Mouse (Mus musculus): ENCODE measurements around the gene Fam57b. TPM values are rescaled to one million over a fixed set of nuclear protein-coding genes. Genes with fewer than 3 reads are reported as not detected.
A peak's percentile ranks its signal among the peaks of the same experiment; 100 is the strongest.

The Fam57b gene
- polyA plus RNA-seq, 1 experiment from 2014 or later = 0.74 TPM

DNA sequence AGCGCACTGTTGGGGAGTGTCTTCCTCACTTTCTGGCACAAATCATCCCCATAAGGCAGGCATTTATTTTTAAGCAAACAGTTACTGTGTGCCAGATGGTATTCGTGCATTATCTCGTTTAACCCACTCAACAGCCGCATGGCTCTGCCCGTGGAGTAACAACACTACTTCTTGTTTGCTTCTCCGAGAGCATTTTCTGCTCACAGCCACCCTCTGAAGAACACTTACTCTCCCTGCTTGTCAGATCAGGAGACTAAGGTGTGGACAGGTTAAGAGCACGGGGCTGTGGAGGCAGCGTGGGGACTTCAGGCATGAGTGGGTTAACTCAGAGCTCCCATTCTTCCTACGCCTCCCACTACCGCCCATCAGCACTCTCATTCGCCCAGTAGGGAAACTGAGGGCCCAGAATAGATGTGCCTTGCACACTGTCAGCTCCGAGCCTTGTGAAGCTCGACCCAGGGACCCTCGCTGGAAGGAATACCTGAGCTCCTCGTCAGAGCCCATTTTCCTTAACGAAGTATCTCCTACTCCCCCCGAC lies 34.9 kb upstream of the Fam57b start:
- WGBS = 48% methylated on average over 17 of the region's 17 CpGs
- peaks cover 40% of the 10 kb centered on the region for H3K4me1 ChIP-seq
- no peak overlapping the region for H3K9ac ChIP-seq
- ATAC-seq (ENCODE audit: insufficient read depth, low FRiP score, low read depth) = no peak
- H3K9me3 ChIP-seq = no peaks in the 10 kb centered on the region
- H3K4me2 ChIP-seq = no peak overlapping the region
- peak overlapping the region; percentile 97; the same call in 1 of the 2 replicates for H3K27ac ChIP-seq
- H3K27me3 ChIP-seq (replicated peaks) = no peaks in the 10 kb centered on the region
- H3K4me3 ChIP-seq (replicated peaks) = no peak overlapping the region
- H3K36me3 ChIP-seq = peaks cover 47% of the 10 kb centered on the region

GRCm38 (mm10) chr7:126765540-126765939 lies 31.9 kb upstream of the Fam57b start:
- Histone ChIP-seq H3K36me3 (peaks cover 70% of the 10 kb centered on the region), H3K4me1 (peaks cover 36% of the 10 kb centered on the region), H3K4me2 (no peak overlapping the region), H3K4me3 (replicated peaks) (no peak overlapping the region), H3K9me3 (no peaks in the 10 kb centered on the region), H3K9ac (no peak overlapping the region), H3K27ac (no peak overlapping the region), H3K27me3 (replicated peaks) (no peaks in the 10 kb centered on the region)
- 71% methylated on average over 9 of the region's 9 CpGs for WGBS
- no peak for ATAC-seq (ENCODE audit: insufficient read depth, low FRiP score, low read depth)

DNA sequence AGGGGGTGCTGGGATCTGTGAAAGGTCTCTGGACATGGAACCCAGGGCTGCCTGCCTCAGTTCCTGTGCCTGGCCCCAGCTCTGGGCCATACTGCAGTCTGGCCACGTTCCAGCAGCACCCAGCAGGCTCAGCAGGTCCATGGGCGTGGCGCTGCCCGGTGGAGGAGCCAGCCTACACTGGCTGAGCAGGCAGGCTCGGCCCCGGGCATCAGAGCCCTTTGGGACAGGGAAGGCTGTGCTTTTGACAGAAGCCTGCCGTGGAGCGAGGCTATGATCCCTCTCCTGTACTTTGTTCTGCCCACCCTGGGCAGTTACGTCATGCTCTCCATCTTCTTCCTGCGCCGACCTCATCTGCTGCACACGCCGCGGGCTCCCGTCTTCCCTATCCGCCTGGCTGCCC lies 31.3 kb upstream of the Fam57b start, which contains the start of gene Gdpd3:
TSS of gene Gdpd3 (plus strand) at position 134 of the 400 bp plus-strand sequence.
- Histone ChIP-seq H3K9ac (no peak within 1 kb of the TSS), H3K4me1 (peaks cover 30% of the 10 kb centered on the region), H3K27me3 (replicated peaks) (no peaks in the 10 kb centered on the region), H3K9me3 (no peaks in the 10 kb centered on the region), H3K27ac (no peak within 1 kb of the TSS), H3K4me3 (replicated peaks) (no peak within 1 kb of the TSS), H3K4me2 (no peak within 1 kb of the TSS), H3K36me3 (peaks cover 70% of the 10 kb centered on the region)
- 0 out of 2 replicates have a peak, but pooled peaks have one; percentile 48 for ATAC-seq (ENCODE audit: insufficient read depth, low FRiP score, low read depth)
- 89% methylated on average over 16 of the region's 16 CpGs for WGBS

DNA sequence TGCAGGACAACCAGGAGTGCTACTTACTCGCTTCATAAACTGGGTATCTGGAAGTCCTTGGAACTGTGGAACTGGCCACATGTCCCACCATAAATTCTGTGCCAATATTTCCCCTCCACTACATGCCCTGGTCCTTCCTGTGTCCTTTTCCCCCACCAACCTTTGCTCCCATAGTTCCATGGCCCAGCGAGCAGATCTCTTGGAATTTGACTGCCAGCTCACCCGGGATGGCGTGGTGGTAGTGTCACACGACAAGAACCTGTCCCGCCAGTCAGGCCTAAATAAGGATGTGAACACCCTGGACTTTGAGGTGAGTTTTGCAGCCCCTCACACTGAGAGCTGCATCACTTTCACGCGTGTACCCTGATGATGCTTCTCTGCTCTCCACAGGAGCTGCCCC lies 30.5 kb upstream of the Fam57b start:
- Histone ChIP-seq H3K4me3 (replicated peaks) (no peak overlapping the region), H3K36me3 (peaks cover 66% of the 10 kb centered on the region), H3K9me3 (no peaks in the 10 kb centered on the region), H3K9ac (no peak overlapping the region), H3K4me1 (peaks cover 22% of the 10 kb centered on the region), H3K4me2 (no peak overlapping the region), H3K27ac (no peak overlapping the region), H3K27me3 (replicated peaks) (no peaks in the 10 kb centered on the region)
- no peak for ATAC-seq (ENCODE audit: insufficient read depth, low FRiP score, low read depth)
- WGBS = 86% methylated on average over 8 of the region's 8 CpGs

- Histone ChIP-seq H3K9me3 (no peaks in the 10 kb centered on the region), H3K27me3 (replicated peaks) (no peaks in the 10 kb centered on the region), H3K4me3 (replicated peaks) (no peak overlapping the region), H3K9ac (no peak overlapping the region), H3K4me1 (peaks cover 6% of the 10 kb centered on the region), H3K36me3 (peaks cover 45% of the 10 kb centered on the region), H3K4me2 (no peak overlapping the region), H3K27ac (no peak overlapping the region)
- no peak for ATAC-seq (ENCODE audit: insufficient read depth, low FRiP score, low read depth)
- WGBS = 73% methylated on average over 12 of the region's 12 CpGs
Observed at GRCm38 (mm10) chr7:126770784-126771183, 26.7 kb upstream of the Fam57b start.

DNA sequence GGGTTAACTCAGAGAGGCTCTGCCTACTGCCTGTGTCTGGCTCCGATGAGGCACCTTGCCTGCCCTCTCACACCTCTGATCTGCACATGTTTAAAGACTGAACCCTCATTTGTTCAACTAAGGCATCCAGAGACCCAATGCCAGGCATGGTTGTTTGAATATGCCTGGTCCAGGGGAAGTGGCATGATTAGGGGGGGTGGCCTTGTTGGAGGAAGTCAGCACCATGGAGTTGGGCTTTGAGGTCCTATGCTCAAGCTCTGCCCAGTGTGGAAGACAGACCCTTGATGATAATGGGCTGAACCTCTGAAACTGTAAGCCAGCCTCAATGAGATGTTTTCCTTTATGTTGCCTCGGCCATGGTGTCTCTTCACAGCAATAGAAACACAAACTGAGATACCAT lies 24.1 kb upstream of the Fam57b start:
- no peak for ATAC-seq (ENCODE audit: insufficient read depth, low FRiP score, low read depth)
- Histone ChIP-seq H3K9me3 (no peaks in the 10 kb centered on the region), H3K4me1 (peaks cover 23% of the 10 kb centered on the region), H3K9ac (no peak overlapping the region), H3K4me2 (no peak overlapping the region), H3K27ac (no peak overlapping the region), H3K27me3 (replicated peaks) (no peaks in the 10 kb centered on the region), H3K4me3 (replicated peaks) (no peak overlapping the region), H3K36me3 (peaks cover 23% of the 10 kb centered on the region; the same call in 1 of the 2 replicates)
- 77% methylated on average over 2 of the region's 2 CpGs for WGBS

GRCm38 (mm10) chr7:126774463-126774862 lies 23.0 kb upstream of the Fam57b start:
- no peak overlapping the region for H3K4me3 ChIP-seq (replicated peaks)
- H3K27ac ChIP-seq = no peak overlapping the region

GRCm38 (mm10) chr7:126775185-126775977 lies 22.1 kb upstream of the Fam57b start:
- WGBS = 73% methylated on average over 10 of the region's 10 CpGs
- H3K4me3 ChIP-seq (replicated peaks) = no peak overlapping the region
- no peak overlapping the region for H3K4me2 ChIP-seq
- H3K9me3 ChIP-seq = no peaks in the 10 kb centered on the region
- H3K27me3 ChIP-seq (replicated peaks) = no peaks in the 10 kb centered on the region
- no peak for ATAC-seq (ENCODE audit: insufficient read depth, low FRiP score, low read depth)
- peak overlapping the region; percentile 86 for H3K27ac ChIP-seq
- H3K9ac ChIP-seq = no peak overlapping the region
- H3K36me3 ChIP-seq = peaks cover 7% of the 10 kb centered on the region; the same call in 1 of the 2 replicates
- peaks cover 33% of the 10 kb centered on the region for H3K4me1 ChIP-seq

More at GRCm38 (mm10) chr7:126774463-126774862, 23.0 kb upstream of the Fam57b start:
- H3K36me3 ChIP-seq = peaks cover 16% of the 10 kb centered on the region; the same call in 1 of the 2 replicates
- no peaks in the 10 kb centered on the region for H3K9me3 ChIP-seq
- no peak overlapping the region for H3K4me2 ChIP-seq
- H3K9ac ChIP-seq = no peak overlapping the region
- H3K27me3 ChIP-seq (replicated peaks) = no peaks in the 10 kb centered on the region
- H3K4me1 ChIP-seq = peaks cover 26% of the 10 kb centered on the region
- no peak for ATAC-seq (ENCODE audit: insufficient read depth, low FRiP score, low read depth)
- WGBS = 67% methylated on average over 2 of the region's 2 CpGs

- Histone ChIP-seq H3K9ac (no peak overlapping the region), H3K27me3 (replicated peaks) (no peaks in the 10 kb centered on the region), H3K9me3 (no peaks in the 10 kb centered on the region), H3K4me1 (peaks cover 38% of the 10 kb centered on the region), H3K4me2 (peak overlapping the region; percentile 90), H3K36me3 (0 out of 2 replicates have a peak, but pooled peaks cover 2% of the 10 kb centered on the region), H3K4me3 (replicated peaks) (peak overlapping the region; percentile 63), H3K27ac (peak overlapping the region; percentile 86)
- ATAC-seq (ENCODE audit: insufficient read depth, low FRiP score, low read depth) = no peak
- 53% methylated on average over 3 of the region's 3 CpGs for WGBS
Observed at GRCm38 (mm10) chr7:126775978-126776234, 21.6 kb upstream of the Fam57b start.

GRCm38 (mm10) chr7:126776598-126777057 lies 20.8 kb upstream of the Fam57b start, which contains the start of gene Ypel3:
TSS of gene Ypel3 (plus strand) at chr7:126776955.
- Histone ChIP-seq H3K4me2 (peak within 1 kb of the TSS; percentile 90), H3K27me3 (replicated peaks) (no peaks in the 10 kb centered on the region), H3K9me3 (no peaks in the 10 kb centered on the region), H3K4me3 (replicated peaks) (peak within 1 kb of the TSS; percentile 63), H3K9ac (peak within 1 kb of the TSS; percentile 75), H3K36me3 (0 out of 2 replicates have a peak, but pooled peaks cover 2% of the 10 kb centered on the region), H3K27ac (peak within 1 kb of the TSS; percentile 86), H3K4me1 (peaks cover 45% of the 10 kb centered on the region)
- ATAC-seq (ENCODE audit: insufficient read depth, low FRiP score, low read depth) = peak; percentile 92
- under 1% methylated on average over 36 of the region's 37 CpGs for WGBS

GRCm38 (mm10) chr7:126777476-126777875 lies 20.0 kb upstream of the Fam57b start:
- Histone ChIP-seq H3K36me3 (0 out of 2 replicates have a peak, but pooled peaks cover 2% of the 10 kb centered on the region), H3K4me1 (peaks cover 47% of the 10 kb centered on the region), H3K4me2 (peak overlapping the region; percentile 90), H3K27ac (peak overlapping the region; percentile 76; the same call in 1 of the 2 replicates), H3K9me3 (no peaks in the 10 kb centered on the region), H3K9ac (peak overlapping the region; percentile 75; the same call in 1 of the 2 replicates), H3K4me3 (replicated peaks) (peak overlapping the region; percentile 63), H3K27me3 (replicated peaks) (no peaks in the 10 kb centered on the region)
- ATAC-seq (ENCODE audit: insufficient read depth, low FRiP score, low read depth) = no peak
- WGBS = 51% methylated on average over 10 of the region's 10 CpGs

- 79% methylated on average over 3 of the region's 3 CpGs for whole genome bisulfite sequencing
- peaks cover 47% of the 10 kb centered on the region for H3K4me1 ChIP-seq
- H3K36me3 ChIP-seq = 0 out of 2 replicates have a peak, but pooled peaks cover 4% of the 10 kb centered on the region
- no peak overlapping the region for H3K27ac ChIP-seq
- H3K9ac ChIP-seq = no peak overlapping the region
- H3K4me2 ChIP-seq = peak overlapping the region; percentile 90
- no peak for ATAC-seq (ENCODE audit: insufficient read depth, low FRiP score, low read depth)
- no peaks in the 10 kb centered on the region for H3K27me3 ChIP-seq (replicated peaks)
- H3K4me3 ChIP-seq (replicated peaks) = peak overlapping the region; percentile 63; the same call in 1 of the 2 replicates
- H3K9me3 ChIP-seq = no peaks in the 10 kb centered on the region
Observed at GRCm38 (mm10) chr7:126778147-126778546, 19.3 kb upstream of the Fam57b start.
